Mouse (Mus musculus) thymus, adult 2 months (tissue): Measurements from ENCODE around the gene Kif6.

ENCODE experiments used
- CTCF ChIP-seq: fragments of 200-500 bp; IDR thresholded peaks from 2 replicates; pipeline ENCODE4 v1.5.1; 2012; ENCODE audit warnings: mild to moderate bottlenecking, control low read depth, low read length, moderate library complexity, borderline replicate concordance; ENCODE audit not compliant: control insufficient read depth, poor library complexity, insufficient read depth; ENCODE audit errors: extremely low read depth
- POLR2A ChIP-seq: fragments of 200-500 bp; IDR thresholded peaks from 2 replicates; pipeline ENCODE4 v1.6.1; 2012; ENCODE audit warnings: mild to moderate bottlenecking, low read length, control low read depth, moderate library complexity; ENCODE audit not compliant: control insufficient read depth, poor library complexity, insufficient read depth; ENCODE audit errors: extremely low read depth

DNA sequence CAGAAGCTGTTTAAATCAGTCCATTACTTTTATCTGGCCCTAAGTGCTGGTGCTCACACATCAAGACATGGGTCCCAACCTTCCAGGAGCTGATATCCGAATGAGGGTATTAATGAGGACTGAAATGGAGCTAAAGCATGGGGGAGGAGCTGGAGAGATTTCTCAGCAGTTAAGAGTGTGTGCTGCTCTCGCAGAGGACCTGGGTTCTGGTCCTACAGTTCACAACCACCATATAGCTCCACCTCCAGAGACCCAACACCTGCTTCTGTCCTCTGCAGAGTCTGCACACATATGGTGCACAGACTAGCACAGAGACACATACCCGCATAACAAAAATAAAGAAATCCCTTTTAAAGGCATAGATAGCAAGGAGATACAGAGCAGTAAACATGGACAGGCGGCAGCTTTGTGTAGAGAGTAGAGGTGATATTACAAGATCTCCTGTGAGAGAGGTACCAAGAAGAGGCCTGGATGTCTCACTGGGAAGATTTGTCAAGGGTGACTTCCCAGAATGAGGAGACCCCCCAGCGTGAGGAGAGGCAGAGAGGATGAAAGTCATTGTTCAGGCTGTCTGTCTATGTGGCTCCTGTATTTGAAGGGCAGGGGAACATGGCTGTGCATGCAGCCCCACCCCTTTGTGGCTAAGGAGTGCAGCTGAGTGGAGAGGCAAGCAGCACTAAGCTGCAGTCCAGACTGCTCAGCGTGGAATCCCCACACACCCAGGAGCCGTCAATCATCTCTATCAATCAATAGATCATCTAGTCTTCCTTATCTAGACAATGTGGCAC lies 173.4 kb downstream of the Kif6 start:
- TF ChIP-seq CTCF (no peak), POLR2A (no peak)
